Mouse (Mus musculus) c-Kit-negative CD71-positive TER-119-positive erythroid progenitor cells, embryonic 14.5 days (primary cell): ENCODE results near the gene Tekt5.

Experiments used
- DNase-seq: peaks from one replicate; pipeline ENCODE4 v3.0.0-alpha.2; 2013; ENCODE audit warnings: low read depth, low spot score

The Tekt5 gene

GRCm38 (mm10) chr16:10336454-10337421 lies 58.6 kb downstream of the Tekt5 start:
- no peak for DNase-seq

GRCm38 (mm10) chr16:10335953-10336352 lies 59.3 kb downstream of the Tekt5 start:
- no peak for DNase-seq

- no peak for DNase-seq
These were observed 62.6 kb downstream of the Tekt5 start for GRCm38 (mm10) chr16:10332732-10333131.

GRCm38 (mm10) chr16:10330586-10331495 lies 64.4 kb downstream of the Tekt5 start:
- DNase-seq: no peak

DNA sequence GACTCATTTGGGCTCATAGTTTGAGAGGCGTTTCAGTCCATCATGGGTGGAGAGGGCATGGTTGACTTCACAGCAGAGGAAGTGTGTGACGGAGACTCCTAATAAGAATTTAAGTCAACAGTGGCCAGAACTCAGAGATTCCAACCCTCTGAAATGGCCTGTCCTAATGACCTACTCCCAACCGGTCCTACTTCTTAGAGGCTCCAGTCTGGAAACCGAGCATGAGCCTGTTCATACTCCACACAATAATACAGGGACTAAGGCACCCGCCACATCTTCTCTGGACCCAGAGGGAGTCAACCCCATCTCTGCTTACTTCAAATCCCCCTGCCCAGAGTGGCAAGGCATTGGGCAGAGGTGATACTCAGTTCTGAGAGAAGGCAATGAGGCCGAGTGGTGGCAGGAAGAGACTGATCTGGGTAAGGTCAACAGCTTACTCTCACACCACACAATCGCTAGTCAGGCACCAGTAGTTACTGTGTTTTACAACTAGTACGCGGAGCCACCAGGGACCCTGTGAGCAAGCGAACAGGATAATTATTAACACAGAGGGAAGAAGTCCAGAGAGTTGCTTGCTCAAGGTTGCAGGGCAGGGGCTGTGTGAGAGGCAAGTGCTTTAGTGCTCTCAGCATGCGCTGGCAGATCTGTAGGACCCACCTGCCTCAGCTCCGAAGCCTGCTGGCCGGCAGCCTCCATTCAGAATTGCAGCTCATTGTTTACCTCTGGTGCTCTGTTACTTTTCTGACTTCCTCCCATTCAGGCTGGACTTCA lies 67.5 kb downstream of the Tekt5 start:
- no peak for DNase-seq

- DNase-seq: no peak
These were observed 75.2 kb downstream of the Tekt5 start for GRCm38 (mm10) chr16:10319914-10320569.

- DNase-seq: no peak
These were observed 78.1 kb downstream of the Tekt5 start for GRCm38 (mm10) chr16:10317197-10317544.

DNA sequence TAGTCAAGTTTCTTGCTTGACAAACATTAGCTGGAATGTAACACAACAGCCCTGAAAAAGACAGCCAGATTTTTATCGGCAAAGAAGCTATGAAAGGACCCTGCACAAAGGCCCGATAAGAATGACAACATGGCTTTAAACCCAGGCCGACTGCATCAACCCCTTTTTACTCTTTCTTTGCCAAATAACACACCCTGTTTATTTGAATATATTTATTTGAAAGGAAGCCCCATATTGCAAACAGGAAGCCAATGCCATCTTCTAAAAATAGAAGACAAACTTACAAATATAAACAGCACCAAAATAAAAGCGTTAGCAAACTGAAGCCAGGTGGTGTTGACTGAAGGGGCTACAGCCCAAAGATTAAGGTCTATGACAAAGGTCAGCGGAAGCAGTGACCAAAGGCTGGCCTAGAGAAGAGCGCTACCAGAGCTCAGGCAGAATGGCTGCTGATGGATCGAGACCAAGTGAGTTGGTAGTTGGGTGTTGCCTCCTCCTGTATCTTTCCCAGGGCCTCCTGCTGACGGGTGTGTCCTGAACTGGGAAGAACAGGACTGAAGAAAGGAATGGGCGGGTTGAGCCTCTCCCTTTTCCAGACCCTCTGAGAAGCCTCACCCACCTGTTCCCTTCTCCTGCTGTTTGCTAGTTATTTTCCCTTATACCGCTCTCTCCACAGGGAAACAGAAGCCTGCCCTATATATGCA lies 78.6 kb downstream of the Tekt5 start:
- DNase-seq: no peak

DNA sequence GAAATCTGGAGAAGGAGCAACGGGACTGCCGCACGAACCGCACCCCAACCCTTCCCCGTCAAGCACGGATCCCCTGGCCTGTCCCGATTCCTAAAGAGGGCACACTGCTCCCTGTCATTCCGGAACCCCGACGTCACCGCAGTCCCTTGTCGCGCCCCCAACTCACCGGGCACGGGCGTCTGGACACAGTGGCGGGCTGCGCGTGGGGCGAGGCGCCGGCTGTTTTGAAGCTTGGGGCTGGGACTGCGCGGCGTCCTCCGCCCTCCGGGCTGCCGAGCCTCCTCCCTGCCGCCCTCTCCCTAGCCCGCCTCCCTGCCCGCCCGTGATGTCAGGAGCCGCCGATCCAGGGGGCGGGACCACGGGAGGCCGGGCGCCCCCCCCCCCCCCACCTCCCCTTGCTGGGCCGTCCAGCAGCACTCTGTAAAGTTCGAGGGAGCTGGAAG lies 81.6 kb downstream of the Tekt5 start, which contains the start of gene Emp2:
TSS of gene Emp2 (minus strand) at position 323 of the 443 bp plus-strand sequence.
- no peak for DNase-seq

- no peak for DNase-seq
These were observed 82.1 kb downstream of the Tekt5 start for GRCm38 (mm10) chr16:10313226-10313625.

- DNase-seq: no peak
These were observed 83.3 kb downstream of the Tekt5 start for GRCm38 (mm10) chr16:10311989-10312388.

DNA sequence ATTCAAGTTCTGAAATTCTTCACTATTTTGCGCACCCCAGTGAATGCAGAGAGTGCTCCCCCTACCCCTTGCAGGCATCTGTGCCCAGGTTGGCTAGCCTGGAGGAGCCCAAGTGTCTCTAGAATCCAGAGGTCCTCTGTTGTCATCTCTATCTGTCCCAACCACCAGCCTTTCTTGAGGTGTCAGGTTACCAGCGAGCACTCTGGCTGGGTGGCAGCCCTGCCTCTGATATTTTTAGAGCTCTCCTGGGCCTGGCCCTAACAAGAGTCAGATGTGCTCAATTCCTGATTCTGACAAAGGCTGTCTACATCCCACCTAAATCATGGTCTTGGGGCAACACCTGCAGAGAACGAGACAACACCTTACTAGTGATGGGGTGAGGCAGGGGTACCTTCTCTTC lies 84.2 kb downstream of the Tekt5 start:
- DNase-seq: no peak

DNA sequence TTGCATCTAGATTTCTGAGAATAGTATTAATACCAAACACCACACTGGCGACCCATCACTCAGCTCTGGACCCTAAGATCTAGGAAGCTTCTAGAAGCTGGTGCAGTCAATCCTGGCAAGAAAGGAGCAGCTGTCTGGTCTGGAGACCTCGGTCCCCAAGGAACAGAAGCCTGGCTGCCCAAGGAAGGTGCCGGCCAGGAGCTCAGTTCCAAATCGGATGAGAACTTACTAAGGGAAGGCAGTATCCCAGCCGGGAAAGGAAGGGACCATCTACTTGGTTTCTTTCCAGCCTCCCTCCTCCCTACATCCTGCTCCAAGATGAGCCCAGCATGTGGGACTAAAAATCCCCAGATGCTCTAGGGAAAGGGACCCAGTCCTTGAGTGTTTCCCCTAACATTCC lies 84.8 kb downstream of the Tekt5 start:
- DNase-seq: no peak
